Mouse (Mus musculus) thymus, adult 2 months (tissue): ENCODE results near the gene Gm9999. TPM values are rescaled to one million over a fixed set of nuclear protein-coding genes. Genes with fewer than 3 reads are reported as not detected.
A peak's percentile ranks its signal among the peaks of the same experiment; 100 is the strongest.

Experiments used
- DNase-seq: peaks from one replicate; pipeline ENCODE4 v3.0.0; 2021
- H3K27ac ChIP-seq: fragments of 200-500 bp; 2 replicates; pipeline ENCODE4 v1.5.1; 2012; ENCODE audit warnings: low read length, control low read depth; ENCODE audit not compliant: control insufficient read depth, insufficient read depth
- H3K27me3 ChIP-seq: fragments of 200-500 bp; 2 replicates; pipeline ENCODE4 v1.6.1; 2012; ENCODE audit warnings: mild to moderate bottlenecking, low read length, moderate library complexity, mixed read lengths; ENCODE audit not compliant: control insufficient read depth, insufficient read depth
- H3K36me3 ChIP-seq: fragments of 200-500 bp; 2 replicates; pipeline ENCODE4 v1.6.1; 2012; ENCODE audit warnings: mild to moderate bottlenecking, low read length, moderate library complexity; ENCODE audit not compliant: control insufficient read depth, insufficient read depth
- H3K4me1 ChIP-seq: fragments of 200-500 bp; replicated peaks from 2 replicates; pipeline ENCODE4 v1.6.1; 2012; ENCODE audit warnings: low read length; ENCODE audit not compliant: control insufficient read depth, insufficient read depth
- H3K4me3 ChIP-seq: fragments of 200-500 bp; 2 replicates; pipeline ENCODE4 v1.5.1; 2012; ENCODE audit warnings: mild to moderate bottlenecking, low read length, control low read depth, moderate library complexity; ENCODE audit not compliant: control insufficient read depth, insufficient read depth
- CTCF ChIP-seq: fragments of 200-500 bp; IDR thresholded peaks from 2 replicates; pipeline ENCODE4 v1.5.1; 2012; ENCODE audit warnings: mild to moderate bottlenecking, control low read depth, low read length, moderate library complexity, borderline replicate concordance; ENCODE audit not compliant: control insufficient read depth, poor library complexity, insufficient read depth; ENCODE audit errors: extremely low read depth
- POLR2A ChIP-seq: fragments of 200-500 bp; IDR thresholded peaks from 2 replicates; pipeline ENCODE4 v1.6.1; 2012; ENCODE audit warnings: mild to moderate bottlenecking, low read length, control low read depth, moderate library complexity; ENCODE audit not compliant: control insufficient read depth, poor library complexity, insufficient read depth; ENCODE audit errors: extremely low read depth
- WGBS: fragments of 180-500 bp; shearing (Covaris S2); methylation state at CpG from one replicate; pipeline ENCODE4 v1.1.7; 2018; 5-methylcytosine and 5-hydroxymethylcytosine counted together
- polyA plus RNA-seq: library from polyadenylated mRNA; depleted of rRNA; stranded (reverse); fragments of >200 nt; gene quantifications from 2 replicates; pipeline ENCODE4 v1.2.3, GENCODE M21; 2012; rRNA removed

Gene Gm9999
- polyA plus RNA-seq = 0.54 TPM in 1 of 2 replicates, not detected in the other

- TF ChIP-seq POLR2A (no peak), CTCF (no peak)
- no peaks in the 10 kb centered on the region for H3K36me3 ChIP-seq
- H3K4me3 ChIP-seq = no peak within 1 kb of the TSS
- H3K27ac ChIP-seq = no peak within 1 kb of the TSS
- no peak for DNase-seq
- H3K4me1 ChIP-seq = no peaks in the 10 kb centered on the region
- 97% methylated on average over 3 of the region's 3 CpGs for WGBS
- H3K27me3 ChIP-seq = no peaks in the 10 kb centered on the region
These were observed at the start of gene Gm9999 for GRCm38 (mm10) chr7:46983280-46983679. Gene Gm9999 (plus strand): TSS chr7:46983580.

GRCm38 (mm10) chr7:46934788-46935187 lies 48.6 kb upstream of the Gm9999 start:
- H3K4me3 ChIP-seq = no peak overlapping the region
- TF ChIP-seq CTCF = no peak
- TF ChIP-seq POLR2A = no peak
- H3K4me1 ChIP-seq = no peaks in the 10 kb centered on the region
- 80% methylated on average over 8 of the region's 8 CpGs for WGBS
- peaks cover 26% of the 10 kb centered on the region; the same call in 1 of the 2 replicates for H3K36me3 ChIP-seq
- DNase-seq = no peak
- no peak overlapping the region for H3K27ac ChIP-seq
- no peaks in the 10 kb centered on the region for H3K27me3 ChIP-seq

- TF ChIP-seq POLR2A (no peak), CTCF (no peak)
- Histone ChIP-seq H3K4me3 (no peak overlapping the region), H3K27me3 (no peaks in the 10 kb centered on the region), H3K27ac (no peak overlapping the region), H3K36me3 (peaks cover 18% of the 10 kb centered on the region; the same call in 1 of the 2 replicates), H3K4me1 (no peaks in the 10 kb centered on the region)
- WGBS = 49% methylated on average over 4 of the region's 4 CpGs
- no peak for DNase-seq
These were observed 47.5 kb upstream of the Gm9999 start for GRCm38 (mm10) chr7:46935847-46936246.

GRCm38 (mm10) chr7:46957831-46958691 lies 25.3 kb upstream of the Gm9999 start, which contains the start of gene Uevld:
Gene Uevld (minus strand): TSS chr7:46958527.
- Histone ChIP-seq H3K4me3 (peak within 1 kb of the TSS; percentile 88), H3K27ac (no peak within 1 kb of the TSS), H3K4me1 (peaks cover 4% of the 10 kb centered on the region), H3K36me3 (peaks cover 11% of the 10 kb centered on the region), H3K27me3 (no peaks in the 10 kb centered on the region; the same call in 1 of the 2 replicates)
- 0 out of 2 replicates have a peak, but pooled peaks have one; percentile 17 for TF ChIP-seq CTCF
- peak; percentile 43; the same call in 1 of the 2 replicates for TF ChIP-seq POLR2A
- peak; percentile 88 for DNase-seq
- WGBS = under 1% methylated on average over 51 of the region's 51 CpGs

- Histone ChIP-seq H3K4me3 (no peak overlapping the region), H3K4me1 (peaks cover 4% of the 10 kb centered on the region), H3K36me3 (peaks cover 4% of the 10 kb centered on the region; the same call in 1 of the 2 replicates), H3K27me3 (no peaks in the 10 kb centered on the region; the same call in 1 of the 2 replicates), H3K27ac (no peak overlapping the region)
- no peak for DNase-seq
- WGBS = 9% methylated on average over 9 of the region's 9 CpGs
- no peak for TF ChIP-seq POLR2A
- no peak for TF ChIP-seq CTCF
These were observed 24.5 kb upstream of the Gm9999 start for GRCm38 (mm10) chr7:46958853-46959252.

- Histone ChIP-seq H3K4me3 (no peak overlapping the region), H3K27ac (no peak overlapping the region), H3K36me3 (no peaks in the 10 kb centered on the region), H3K27me3 (no peaks in the 10 kb centered on the region; the same call in 1 of the 2 replicates), H3K4me1 (peaks cover 4% of the 10 kb centered on the region)
- WGBS = 46% methylated on average over 3 of the region's 3 CpGs
- TF ChIP-seq POLR2A (no peak), CTCF (no peak)
- DNase-seq = no peak
These were observed 22.4 kb upstream of the Gm9999 start for GRCm38 (mm10) chr7:46960991-46961390.
